Mouse (Mus musculus): Measurements from ENCODE around the gene Ttbk1. TPM values are rescaled to one million over a fixed set of nuclear protein-coding genes. Genes with fewer than 3 reads are reported as not detected.

Gene Ttbk1
- total and polyA plus RNA-seq, 3 experiments, result 0.16 to 0.23 (median 0.21) TPM

- no peaks in the 10 kb centered on the region for H3K79me2 ChIP-seq (replicated peaks; ENCODE audit: control insufficient read depth, insufficient read depth, low read length)
- no peak within 1 kb of the TSS for H3K27ac ChIP-seq
- DNase-seq, result no peak
- 26% methylated on average over 18 of the region's 18 CpGs for WGBS
- no peak within 1 kb of the TSS for H3K4me3 ChIP-seq
- TF ChIP-seq CTCF (IDR thresholded peaks at IDR 0.05), result no peak
- TF ChIP-seq EP300 (IDR thresholded peaks at IDR 0.05; ENCODE audit: insufficient read depth, low read depth, low read length), result no peak
- TF ChIP-seq POLR2A (IDR thresholded peaks at IDR 0.05; ENCODE audit: insufficient read depth, low read depth, low read length), result no peak
- H3K36me3 ChIP-seq (ENCODE audit: control insufficient read depth, insufficient read depth, low read length), result no peaks in the 10 kb centered on the region
- no peak within 1 kb of the TSS for H3K9ac ChIP-seq (ENCODE audit: low read depth, low read length)
- H3K4me1 ChIP-seq (ENCODE audit: control insufficient read depth, insufficient read depth, low read length), result peaks cover 1% of the 10 kb centered on the region
- intact Hi-C loops (cut with DNase I), result no loop called here
- H3K27me3 ChIP-seq (ENCODE audit: control insufficient read depth, insufficient read depth, low read length), result no peaks in the 10 kb centered on the region
Measured at GRCm38 (mm10) chr17:46428761-46429414, 58.6 kb downstream of the Ttbk1 start, which contains the start of gene Crip3. Gene Crip3, plus strand, starts transcription at chr17:46428926.

- no peaks in the 10 kb centered on the region for H3K79me2 ChIP-seq (replicated peaks; ENCODE audit: control insufficient read depth, insufficient read depth, low read length)
- intact Hi-C loops (cut with DNase I), result no loop called here
- peaks cover 1% of the 10 kb centered on the region for H3K4me1 ChIP-seq (ENCODE audit: control insufficient read depth, insufficient read depth, low read length)
- H3K27me3 ChIP-seq (ENCODE audit: control insufficient read depth, insufficient read depth, low read length), result no peaks in the 10 kb centered on the region
- no peak overlapping the region for H3K27ac ChIP-seq
- TF ChIP-seq CTCF (IDR thresholded peaks at IDR 0.05) (no peak), POLR2A (IDR thresholded peaks at IDR 0.05; ENCODE audit: insufficient read depth, low read depth, low read length) (no peak), EP300 (IDR thresholded peaks at IDR 0.05; ENCODE audit: insufficient read depth, low read depth, low read length) (no peak)
- H3K9ac ChIP-seq (ENCODE audit: low read depth, low read length), result no peak overlapping the region
- DNase-seq, result peak; percentile 52 to 61
- no peaks in the 10 kb centered on the region for H3K36me3 ChIP-seq (ENCODE audit: control insufficient read depth, insufficient read depth, low read length)
- no peak overlapping the region for H3K4me3 ChIP-seq
Measured at GRCm38 (mm10) chr17:46426496-46426895, 61.0 kb downstream of the Ttbk1 start.

- Histone ChIP-seq H3K4me3 (no peak overlapping the region), H3K27me3 (ENCODE audit: control insufficient read depth, insufficient read depth, low read length) (no peaks in the 10 kb centered on the region), H3K4me1 (ENCODE audit: control insufficient read depth, insufficient read depth, low read length) (no peaks in the 10 kb centered on the region; the same call in 1 of the 2 replicates), H3K9ac (ENCODE audit: low read depth, low read length) (no peak overlapping the region), H3K27ac (no peak overlapping the region), H3K36me3 (ENCODE audit: control insufficient read depth, insufficient read depth, low read length) (no peaks in the 10 kb centered on the region), H3K79me2 (replicated peaks; ENCODE audit: control insufficient read depth, insufficient read depth, low read length) (no peaks in the 10 kb centered on the region)
- TF ChIP-seq EP300 (IDR thresholded peaks at IDR 0.05; ENCODE audit: insufficient read depth, low read depth, low read length), result no peak
- no peak for TF ChIP-seq CTCF (IDR thresholded peaks at IDR 0.05)
- no peak for TF ChIP-seq POLR2A (IDR thresholded peaks at IDR 0.05; ENCODE audit: insufficient read depth, low read depth, low read length)
- no peak for DNase-seq
- intact Hi-C loops (cut with DNase I), result no loop called here
Measured at GRCm38 (mm10) chr17:46419717-46420116, 67.8 kb downstream of the Ttbk1 start.

GRCm38 (mm10) chr17:46418628-46419027, 68.8 kb downstream of the Ttbk1 start:
- no peak overlapping the region for H3K9ac ChIP-seq (ENCODE audit: low read depth, low read length)
- H3K27me3 ChIP-seq (ENCODE audit: control insufficient read depth, insufficient read depth, low read length), result no peaks in the 10 kb centered on the region
- 44% methylated on average over 5 of the region's 5 CpGs for WGBS
- H3K36me3 ChIP-seq (ENCODE audit: control insufficient read depth, insufficient read depth, low read length), result peaks cover 3% of the 10 kb centered on the region; the same call in 1 of the 2 replicates
- no peak overlapping the region for H3K4me3 ChIP-seq
- intact Hi-C loops (cut with DNase I), result no loop called here
- no peaks in the 10 kb centered on the region for H3K79me2 ChIP-seq (replicated peaks; ENCODE audit: control insufficient read depth, insufficient read depth, low read length)
- H3K4me1 ChIP-seq (ENCODE audit: control insufficient read depth, insufficient read depth, low read length), result no peaks in the 10 kb centered on the region; the same call in 1 of the 2 replicates
- peak overlapping the region; percentile 40; the same call in 1 of the 2 replicates for H3K27ac ChIP-seq
- DNase-seq, result peak in 1 of 2 experiments; percentile 32
- TF ChIP-seq CTCF (IDR thresholded peaks at IDR 0.05) (no peak), POLR2A (IDR thresholded peaks at IDR 0.05; ENCODE audit: insufficient read depth, low read depth, low read length) (no peak), EP300 (IDR thresholded peaks at IDR 0.05; ENCODE audit: insufficient read depth, low read depth, low read length) (no peak)

GRCm38 (mm10) chr17:46408478-46408877, 79.0 kb downstream of the Ttbk1 start:
- Histone ChIP-seq H3K27ac (no peak overlapping the region), H3K9ac (ENCODE audit: low read depth, low read length) (no peak overlapping the region), H3K79me2 (replicated peaks; ENCODE audit: control insufficient read depth, insufficient read depth, low read length) (no peaks in the 10 kb centered on the region), H3K4me3 (no peak overlapping the region), H3K27me3 (ENCODE audit: control insufficient read depth, insufficient read depth, low read length) (no peaks in the 10 kb centered on the region), H3K4me1 (ENCODE audit: control insufficient read depth, insufficient read depth, low read length) (0 out of 2 replicates have a peak, but pooled peaks cover 2% of the 10 kb centered on the region), H3K36me3 (ENCODE audit: control insufficient read depth, insufficient read depth, low read length) (peaks cover 13% of the 10 kb centered on the region)
- intact Hi-C loops (cut with DNase I), result no loop called here
- no peak for DNase-seq
- 35% methylated on average over 3 of the region's 3 CpGs for WGBS
- TF ChIP-seq POLR2A (IDR thresholded peaks at IDR 0.05; ENCODE audit: insufficient read depth, low read depth, low read length) (no peak), CTCF (IDR thresholded peaks at IDR 0.05) (peak; percentile 63)

- H3K36me3 ChIP-seq (ENCODE audit: control insufficient read depth, insufficient read depth, low read length), result no peaks in the 10 kb centered on the region
- H3K27ac ChIP-seq, result no peak overlapping the region
- intact Hi-C loops (cut with DNase I), result no loop called here
- no peak for TF ChIP-seq CTCF (IDR thresholded peaks at IDR 0.05)
- no peak for TF ChIP-seq POLR2A (IDR thresholded peaks at IDR 0.05; ENCODE audit: insufficient read depth, low read depth, low read length)
- no peak for TF ChIP-seq EP300 (IDR thresholded peaks at IDR 0.05; ENCODE audit: insufficient read depth, low read depth, low read length)
- H3K27me3 ChIP-seq (ENCODE audit: control insufficient read depth, insufficient read depth, low read length), result no peaks in the 10 kb centered on the region
- WGBS, result 73% methylated on average over 1 of the region's 1 CpGs
- no peak overlapping the region for H3K4me3 ChIP-seq
- H3K79me2 ChIP-seq (replicated peaks; ENCODE audit: control insufficient read depth, insufficient read depth, low read length), result no peaks in the 10 kb centered on the region
- DNase-seq, result no peak
- H3K4me1 ChIP-seq (ENCODE audit: control insufficient read depth, insufficient read depth, low read length), result no peaks in the 10 kb centered on the region
- H3K9ac ChIP-seq (ENCODE audit: low read depth, low read length), result no peak overlapping the region
Measured at GRCm38 (mm10) chr17:46394631-46395030, 92.8 kb downstream of the Ttbk1 start.

Data from heart, adult 2 months (tissue).